ENCODE assay signal across 24 mouse cellular contexts in genomic region chr6:148543047-148543446, GRCm38 (mm10).
DNase-seq lines count a peak whose midpoint lies in the region; ATAC-seq and TF ChIP-seq lines count a peak whose summit lies in the region.
"Had no signal": no experiment of that assay in that cellular context is flagged by ENCODE, and none has a peak within 500 bp of the region (broad histone marks: within the 10 kb centered on the region; RNA-seq: fewer than 3 reads in every experiment).

No protein-coding gene starts in this region.

- H3K36me3 ChIP-seq in forebrain, postnatal 0 days (ENCODE audit: insufficient read depth) = no peaks in the 10 kb centered on the region
- no peaks in the 10 kb centered on the region for H3K36me3 ChIP-seq in forebrain, embryonic 12.5 days (replicated peaks)
- no peaks in the 10 kb centered on the region for H3K36me3 ChIP-seq in liver, embryonic 11.5 days (ENCODE audit: control insufficient read depth, insufficient read depth, low read length)
- H3K36me3 ChIP-seq: embryonic facial prominence, embryonic 10.5 days; embryonic facial prominence, embryonic 12.5 days; G1E had no signal

- H3K27ac ChIP-seq in forebrain, postnatal 0 days (ENCODE audit: low read depth, low read length) = 0 out of 2 replicates have a peak overlapping the region, but pooled peaks have one; percentile 10
- H3K27ac ChIP-seq in forebrain, embryonic 12.5 days = no peak overlapping the region
- no peak overlapping the region for H3K27ac ChIP-seq in liver, embryonic 11.5 days (ENCODE audit: low read depth, low read length)
- H3K27ac ChIP-seq: embryonic facial prominence, embryonic 10.5 days; embryonic facial prominence, embryonic 12.5 days had no signal

- no peaks in the 10 kb centered on the region for H3K27me3 ChIP-seq in forebrain, postnatal 0 days (ENCODE audit: insufficient read depth, low read length)
- H3K27me3 ChIP-seq in forebrain, embryonic 12.5 days = no peaks in the 10 kb centered on the region
- no peaks in the 10 kb centered on the region for H3K27me3 ChIP-seq in liver, embryonic 11.5 days (replicated peaks; ENCODE audit: control insufficient read depth, insufficient read depth, low read length)
- H3K27me3 ChIP-seq: CH12.LX; embryonic facial prominence, embryonic 12.5 days; Patski had no signal

- no peaks in the 10 kb centered on the region for H3K9me3 ChIP-seq in forebrain, postnatal 0 days (ENCODE audit: low read length)
- no peaks in the 10 kb centered on the region for H3K9me3 ChIP-seq in forebrain, embryonic 12.5 days
- H3K9me3 ChIP-seq in liver, embryonic 11.5 days (ENCODE audit: control insufficient read depth, low read length) = no peaks in the 10 kb centered on the region
- H3K9me3 ChIP-seq: embryonic facial prominence, embryonic 10.5 days; embryonic facial prominence, embryonic 12.5 days; G1E had no signal

- peaks cover 10% of the 10 kb centered on the region; the same call in 1 of the 2 replicates for H3K4me1 ChIP-seq in forebrain, postnatal 0 days (ENCODE audit: insufficient read depth)
- H3K4me1 ChIP-seq in forebrain, embryonic 12.5 days = no peaks in the 10 kb centered on the region; the same call in 1 of the 2 replicates
- H3K4me1 ChIP-seq in liver, embryonic 11.5 days (replicated peaks; ENCODE audit: control insufficient read depth, insufficient read depth, low read length) = no peaks in the 10 kb centered on the region

- DNase-seq in forebrain, postnatal 0 days = peak; percentile 39
- DNase-seq in heart, adult 11 months = peak; percentile 13
- DNase-seq in heart, postnatal 10 days = no peak
- peak; percentile 35 for DNase-seq in brain, adult 2 months (ENCODE audit: low read depth, low spot score)
- DNase-seq in liver, embryonic 11.5 days (ENCODE audit: low spot score) = no peak
- DNase-seq: adrenal gland, adult 2 months; adrenal gland, postnatal 10 days; adrenal gland, postnatal 25 days; B cell, adult 2 months; cerebellum, adult 11-12 months; cerebellum, adult 2 months; cerebellum, adult 9-10 months; cerebellum, postnatal 10 days; cerebellum, postnatal 25 days had no signal

- H3K4me2 ChIP-seq in forebrain, postnatal 0 days (ENCODE audit: low read depth) = no peak overlapping the region
- no peak overlapping the region for H3K4me2 ChIP-seq in forebrain, embryonic 12.5 days
- H3K4me2 ChIP-seq in liver, embryonic 11.5 days = no peak overlapping the region
- H3K4me2 ChIP-seq: embryonic facial prominence, embryonic 12.5 days had no signal

- WGBS in forebrain, postnatal 0 days = 46% methylated on average over 3 of the region's 3 CpGs
- 85% methylated on average over 3 of the region's 3 CpGs for WGBS in forebrain, embryonic 12.5 days
- 72% methylated on average over 3 of the region's 3 CpGs for WGBS in liver, embryonic 11.5 days

- no peak for TF ChIP-seq CTCF in forebrain, postnatal 0 days (IDR thresholded peaks at IDR 0.05; ENCODE audit: low read depth)

- no peak overlapping the region for H3K9ac ChIP-seq in forebrain, postnatal 0 days
- H3K9ac ChIP-seq in forebrain, embryonic 12.5 days = no peak overlapping the region
- no peak overlapping the region for H3K9ac ChIP-seq in liver, embryonic 11.5 days (ENCODE audit: low read depth, low read length)
- H3K9ac ChIP-seq: embryonic facial prominence, embryonic 12.5 days had no signal

- ATAC-seq in forebrain, postnatal 0 days = peak; percentile 38; the same call in 1 of the 2 replicates
- ATAC-seq in forebrain, embryonic 12.5 days (ENCODE audit: low FRiP score) = no peak
- ATAC-seq in liver, embryonic 11.5 days (replicated peaks; ENCODE audit: low FRiP score) = no peak
- ATAC-seq: activated CD4-positive, CD25-positive, alpha-beta regulatory T cell, adult 4 months; CD4-positive, CD25-positive, alpha-beta regulatory T cell, adult 4 months; forebrain, embryonic 14.5 days; forebrain, embryonic 16.5 days; Patski had no signal

- intact Hi-C loops in heart, postnatal 10 days (cut with DNase I) = no loop called here

- no peak overlapping the region for H3K4me3 ChIP-seq in forebrain, postnatal 0 days (ENCODE audit: low read depth, low read length)
- H3K4me3 ChIP-seq in forebrain, embryonic 12.5 days (replicated peaks) = no peak overlapping the region
- H3K4me3 ChIP-seq in liver, embryonic 11.5 days (ENCODE audit: low read depth, low read length) = no peak overlapping the region
- H3K4me3 ChIP-seq: embryonic facial prominence, embryonic 10.5 days; embryonic facial prominence, embryonic 12.5 days had no signal

Comparison
In these comparisons a context has a peak if more than half of its experiments do, and no peak if none do; other contexts are left out.
1. DNase-seq: peak in forebrain, postnatal 0 days (single experiment), heart, adult 11 months (single experiment) and brain, adult 2 months (single experiment); none in heart, postnatal 10 days (0 of 2) and liver, embryonic 11.5 days (single experiment).